Mouse (Mus musculus): Measurements from ENCODE around the gene Prom1. TPM values are rescaled to one million over a fixed set of nuclear protein-coding genes. Genes with fewer than 3 reads are reported as not detected.
A peak's percentile ranks its signal among the peaks of the same experiment; 100 is the strongest.

The Prom1 gene
- total and polyA plus RNA-seq, 3 experiments, result 0.57 to 10.0 (median 7.8) TPM

GRCm38 (mm10) chr5:43994981-43995380 is 106.9 kb downstream of the Prom1 start:
- Histone ChIP-seq H3K36me3 (ENCODE audit: control insufficient read depth, insufficient read depth, low read length) (no peaks in the 10 kb centered on the region), H3K79me2 (replicated peaks; ENCODE audit: control insufficient read depth, insufficient read depth, low read length) (no peaks in the 10 kb centered on the region), H3K27ac (no peak overlapping the region), H3K9ac (ENCODE audit: low read depth, low read length) (no peak overlapping the region), H3K4me3 (no peak overlapping the region), H3K4me1 (ENCODE audit: control insufficient read depth, insufficient read depth, low read length) (no peaks in the 10 kb centered on the region), H3K27me3 (ENCODE audit: control insufficient read depth, insufficient read depth, low read length) (no peaks in the 10 kb centered on the region)
- DNase-seq, result no peak
- TF ChIP-seq EP300 (IDR thresholded peaks at IDR 0.05; ENCODE audit: insufficient read depth, low read depth, low read length), result no peak
- TF ChIP-seq CTCF (IDR thresholded peaks at IDR 0.05), result no peak
- no peak for TF ChIP-seq POLR2A (IDR thresholded peaks at IDR 0.05; ENCODE audit: insufficient read depth, low read depth, low read length)
- 76% methylated on average over 2 of the region's 2 CpGs for WGBS
- intact Hi-C loops (cut with DNase I), result no loop called here

- TF ChIP-seq CTCF (IDR thresholded peaks at IDR 0.05) (peak; percentile 91), EP300 (IDR thresholded peaks at IDR 0.05; ENCODE audit: insufficient read depth, low read depth, low read length) (no peak), POLR2A (IDR thresholded peaks at IDR 0.05; ENCODE audit: insufficient read depth, low read depth, low read length) (no peak)
- intact Hi-C loops (cut with DNase I), result loop anchor here (1.0 to 2.0 kb wide), 3 partner anchors 68 to 316 kb away; no protein-coding TSS in a partner anchor
- H3K4me1 ChIP-seq (ENCODE audit: control insufficient read depth, insufficient read depth, low read length), result no peaks in the 10 kb centered on the region
- peak; percentile 38 to 75 for DNase-seq
- no peak overlapping the region for H3K27ac ChIP-seq
- H3K27me3 ChIP-seq (ENCODE audit: control insufficient read depth, insufficient read depth, low read length), result no peaks in the 10 kb centered on the region
- H3K4me3 ChIP-seq, result no peak overlapping the region
- no peaks in the 10 kb centered on the region for H3K79me2 ChIP-seq (replicated peaks; ENCODE audit: control insufficient read depth, insufficient read depth, low read length)
- no peaks in the 10 kb centered on the region for H3K36me3 ChIP-seq (ENCODE audit: control insufficient read depth, insufficient read depth, low read length)
- no peak overlapping the region for H3K9ac ChIP-seq (ENCODE audit: low read depth, low read length)
- WGBS, result 48% methylated on average over 6 of the region's 6 CpGs
Observed at GRCm38 (mm10) chr5:43990316-43990715, 111.5 kb downstream of the Prom1 start.

GRCm38 (mm10) chr5:43989017-43989416 is 112.8 kb downstream of the Prom1 start:
- no peaks in the 10 kb centered on the region for H3K79me2 ChIP-seq (replicated peaks; ENCODE audit: control insufficient read depth, insufficient read depth, low read length)
- no peaks in the 10 kb centered on the region for H3K4me1 ChIP-seq (ENCODE audit: control insufficient read depth, insufficient read depth, low read length)
- H3K4me3 ChIP-seq, result no peak overlapping the region
- no peak overlapping the region for H3K27ac ChIP-seq
- TF ChIP-seq EP300 (IDR thresholded peaks at IDR 0.05; ENCODE audit: insufficient read depth, low read depth, low read length) (no peak), POLR2A (IDR thresholded peaks at IDR 0.05; ENCODE audit: insufficient read depth, low read depth, low read length) (no peak), CTCF (IDR thresholded peaks at IDR 0.05) (no peak)
- WGBS, result 63% methylated on average over 5 of the region's 5 CpGs
- no peak overlapping the region for H3K9ac ChIP-seq (ENCODE audit: low read depth, low read length)
- H3K27me3 ChIP-seq (ENCODE audit: control insufficient read depth, insufficient read depth, low read length), result no peaks in the 10 kb centered on the region
- no peaks in the 10 kb centered on the region for H3K36me3 ChIP-seq (ENCODE audit: control insufficient read depth, insufficient read depth, low read length)
- intact Hi-C loops (cut with DNase I), result loop anchor here (2.0 kb wide), 1 partner anchor 96 kb away; no protein-coding TSS in a partner anchor
- DNase-seq, result no peak

- Histone ChIP-seq H3K4me3 (no peak overlapping the region), H3K27me3 (ENCODE audit: control insufficient read depth, insufficient read depth, low read length) (no peaks in the 10 kb centered on the region), H3K36me3 (ENCODE audit: control insufficient read depth, insufficient read depth, low read length) (no peaks in the 10 kb centered on the region), H3K79me2 (replicated peaks; ENCODE audit: control insufficient read depth, insufficient read depth, low read length) (no peaks in the 10 kb centered on the region), H3K9ac (ENCODE audit: low read depth, low read length) (no peak overlapping the region), H3K27ac (no peak overlapping the region), H3K4me1 (ENCODE audit: control insufficient read depth, insufficient read depth, low read length) (no peaks in the 10 kb centered on the region)
- TF ChIP-seq POLR2A (IDR thresholded peaks at IDR 0.05; ENCODE audit: insufficient read depth, low read depth, low read length), result no peak
- TF ChIP-seq CTCF (IDR thresholded peaks at IDR 0.05), result no peak
- no peak for TF ChIP-seq EP300 (IDR thresholded peaks at IDR 0.05; ENCODE audit: insufficient read depth, low read depth, low read length)
- intact Hi-C loops (cut with DNase I), result no loop called here
- no peak for DNase-seq
Observed at GRCm38 (mm10) chr5:43986212-43986611, 115.6 kb downstream of the Prom1 start.

- WGBS, result 70% methylated on average over 1 of the region's 1 CpGs
Observed at GRCm38 (mm10) chr5:43982896-43983295, 118.9 kb downstream of the Prom1 start.

GRCm38 (mm10) chr5:43981620-43982019 is 120.2 kb downstream of the Prom1 start, which contains the start of gene Fgfbp1:
TSS of gene Fgfbp1 (minus strand) at chr5:43981779.
- Histone ChIP-seq H3K4me3 (no peak within 1 kb of the TSS), H3K4me1 (ENCODE audit: control insufficient read depth, insufficient read depth, low read length) (no peaks in the 10 kb centered on the region), H3K36me3 (ENCODE audit: control insufficient read depth, insufficient read depth, low read length) (no peaks in the 10 kb centered on the region), H3K9ac (ENCODE audit: low read depth, low read length) (no peak within 1 kb of the TSS), H3K27ac (no peak within 1 kb of the TSS), H3K79me2 (replicated peaks; ENCODE audit: control insufficient read depth, insufficient read depth, low read length) (no peaks in the 10 kb centered on the region), H3K27me3 (ENCODE audit: control insufficient read depth, insufficient read depth, low read length) (no peaks in the 10 kb centered on the region)
- intact Hi-C loops (cut with DNase I), result no loop called here
- 43% methylated on average over 4 of the region's 4 CpGs for WGBS
- DNase-seq, result no peak
- TF ChIP-seq CTCF (IDR thresholded peaks at IDR 0.05) (no peak), POLR2A (IDR thresholded peaks at IDR 0.05; ENCODE audit: insufficient read depth, low read depth, low read length) (no peak), EP300 (IDR thresholded peaks at IDR 0.05; ENCODE audit: insufficient read depth, low read depth, low read length) (no peak)

More at GRCm38 (mm10) chr5:43982896-43983295, 118.9 kb downstream of the Prom1 start:
- DNase-seq, result no peak
- Histone ChIP-seq H3K4me3 (no peak overlapping the region), H3K27me3 (ENCODE audit: control insufficient read depth, insufficient read depth, low read length) (no peaks in the 10 kb centered on the region), H3K36me3 (ENCODE audit: control insufficient read depth, insufficient read depth, low read length) (no peaks in the 10 kb centered on the region), H3K4me1 (ENCODE audit: control insufficient read depth, insufficient read depth, low read length) (no peaks in the 10 kb centered on the region), H3K27ac (no peak overlapping the region), H3K79me2 (replicated peaks; ENCODE audit: control insufficient read depth, insufficient read depth, low read length) (no peaks in the 10 kb centered on the region), H3K9ac (ENCODE audit: low read depth, low read length) (no peak overlapping the region)
- intact Hi-C loops (cut with DNase I), result no loop called here
- TF ChIP-seq EP300 (IDR thresholded peaks at IDR 0.05; ENCODE audit: insufficient read depth, low read depth, low read length) (no peak), POLR2A (IDR thresholded peaks at IDR 0.05; ENCODE audit: insufficient read depth, low read depth, low read length) (no peak), CTCF (IDR thresholded peaks at IDR 0.05) (no peak)

Measured in heart, adult 2 months (tissue).